Mouse (Mus musculus) limb, embryonic 13.5 days (tissue): ENCODE measurements around the gene Gm42906. TPM values are rescaled to one million over a fixed set of nuclear protein-coding genes. Genes with fewer than 3 reads are reported as not detected.
A peak's percentile ranks its signal among the peaks of the same experiment; 100 is the strongest.

Source experiments
- ATAC-seq: fragments of 200-750 bp; cut with Nextera tagmentation; 2 replicates; pipeline ENCODE4 v1.8.0; 2017; ENCODE audit warnings: low read depth, moderate number of reproducible peaks, moderate TSS enrichment; ENCODE audit not compliant: low FRiP score
- H3K27ac ChIP-seq: fragments of 300-500 bp; sonication (generic); 2 replicates; pipeline ENCODE4 v1.5.1; 2015; ENCODE audit warnings: inconsistent platforms, mild to moderate bottlenecking, moderate library complexity
- H3K27me3 ChIP-seq: fragments of 300-500 bp; sonication (generic); 2 replicates; pipeline ENCODE4 v1.6.1; 2015; ENCODE audit warnings: mild to moderate bottlenecking, inconsistent platforms
- H3K36me3 ChIP-seq: fragments of 300-500 bp; sonication (generic); 2 replicates; pipeline ENCODE4 v1.6.1; 2015; ENCODE audit warnings: inconsistent platforms, mild to moderate bottlenecking, moderate library complexity
- H3K4me1 ChIP-seq: fragments of 300-500 bp; sonication (generic); 2 replicates; pipeline ENCODE4 v1.6.1; 2015; ENCODE audit warnings: inconsistent platforms
- H3K4me2 ChIP-seq: fragments of 300-500 bp; sonication (generic); replicated peaks from 2 replicates; pipeline ENCODE4 v1.6.1; 2015; ENCODE audit warnings: inconsistent platforms, mild to moderate bottlenecking, moderate library complexity
- H3K4me3 ChIP-seq: fragments of 300-500 bp; sonication (generic); 2 replicates; pipeline ENCODE4 v1.5.1; 2015; ENCODE audit warnings: moderate library complexity, mild to moderate bottlenecking, inconsistent platforms
- H3K9ac ChIP-seq: fragments of 300-500 bp; sonication (generic); 2 replicates; pipeline ENCODE4 v1.6.1; 2015; ENCODE audit warnings: mild to moderate bottlenecking, inconsistent platforms
- H3K9me3 ChIP-seq: fragments of 300-500 bp; sonication (generic); 2 replicates; pipeline ENCODE4 v1.6.1; 2016; ENCODE audit warnings: inconsistent platforms
- WGBS: fragments of 180-500 bp; shearing (Covaris S2); methylation state at CpG from one replicate; pipeline ENCODE4 v1.1.7; 2015; 5-methylcytosine and 5-hydroxymethylcytosine counted together
- polyA plus RNA-seq: library from polyadenylated mRNA; unstranded; fragments of >200 nt; fragmentation: Nextera tagmentation; extraction: Ambion mirVana; gene quantifications from 2 replicates; pipeline ENCODE4 v1.2.1, GENCODE M21; 2015

Gene Gm42906
- polyA plus RNA-seq, 1 experiment from 2014 or later: not detected

GRCm38 (mm10) chr5:151127298-151127717, 300.7 kb downstream of the Gm42906 start:
- Histone ChIP-seq H3K9ac (no peak overlapping the region; the same call in 1 of the 2 replicates), H3K4me1 (peaks cover 18% of the 10 kb centered on the region), H3K27ac (peak overlapping the region; percentile 61; the same call in 1 of the 2 replicates), H3K4me3 (peak overlapping the region; percentile 22), H3K36me3 (no peaks in the 10 kb centered on the region), H3K27me3 (no peaks in the 10 kb centered on the region), H3K9me3 (no peaks in the 10 kb centered on the region), H3K4me2 (peak overlapping the region; percentile 44)
- ATAC-seq: no peak
- 45% methylated on average over 6 of the region's 6 CpGs for WGBS

GRCm38 (mm10) chr5:151126608-151127005, 301.4 kb downstream of the Gm42906 start:
- Histone ChIP-seq H3K27ac (peak overlapping the region; percentile 52), H3K9ac (no peak overlapping the region), H3K4me1 (peaks cover 18% of the 10 kb centered on the region), H3K4me3 (peak overlapping the region; percentile 22), H3K4me2 (peak overlapping the region; percentile 44), H3K27me3 (no peaks in the 10 kb centered on the region), H3K9me3 (no peaks in the 10 kb centered on the region), H3K36me3 (no peaks in the 10 kb centered on the region)
- WGBS: 29% methylated on average over 10 of the region's 10 CpGs
- peak; percentile 54 for ATAC-seq

GRCm38 (mm10) chr5:151125985-151126607, 301.9 kb downstream of the Gm42906 start:
- H3K9ac ChIP-seq: no peak overlapping the region
- H3K9me3 ChIP-seq: no peaks in the 10 kb centered on the region
- H3K4me1 ChIP-seq: peaks cover 18% of the 10 kb centered on the region
- H3K27ac ChIP-seq: peak overlapping the region; percentile 52; the same call in 1 of the 2 replicates
- H3K27me3 ChIP-seq: no peaks in the 10 kb centered on the region
- peak; percentile 65; the same call in 1 of the 2 replicates for ATAC-seq
- peak overlapping the region; percentile 44 for H3K4me2 ChIP-seq
- WGBS: 28% methylated on average over 6 of the region's 6 CpGs
- H3K4me3 ChIP-seq: peak overlapping the region; percentile 22
- no peaks in the 10 kb centered on the region for H3K36me3 ChIP-seq

GRCm38 (mm10) chr5:151117846-151118245, 310.1 kb downstream of the Gm42906 start:
- Histone ChIP-seq H3K9ac (no peak overlapping the region), H3K27me3 (no peaks in the 10 kb centered on the region), H3K4me3 (no peak overlapping the region), H3K9me3 (no peaks in the 10 kb centered on the region), H3K4me1 (peaks cover 13% of the 10 kb centered on the region), H3K4me2 (no peak overlapping the region), H3K27ac (no peak overlapping the region), H3K36me3 (no peaks in the 10 kb centered on the region)
- 79% methylated on average over 2 of the region's 2 CpGs for WGBS
- ATAC-seq: no peak

GRCm38 (mm10) chr5:151116192-151116887, 311.6 kb downstream of the Gm42906 start:
- Histone ChIP-seq H3K27me3 (no peaks in the 10 kb centered on the region), H3K4me3 (no peak overlapping the region), H3K4me2 (no peak overlapping the region), H3K27ac (no peak overlapping the region), H3K9me3 (no peaks in the 10 kb centered on the region), H3K4me1 (peaks cover 13% of the 10 kb centered on the region), H3K36me3 (no peaks in the 10 kb centered on the region), H3K9ac (no peak overlapping the region)
- WGBS: 85% methylated on average over 5 of the region's 5 CpGs
- ATAC-seq: no peak

- no peak overlapping the region for H3K9ac ChIP-seq
- H3K27ac ChIP-seq: no peak overlapping the region
- ATAC-seq: no peak
- H3K9me3 ChIP-seq: no peaks in the 10 kb centered on the region
- 83% methylated on average over 9 of the region's 9 CpGs for WGBS
- no peaks in the 10 kb centered on the region for H3K27me3 ChIP-seq
- H3K4me1 ChIP-seq: peaks cover 37% of the 10 kb centered on the region
- no peak overlapping the region for H3K4me3 ChIP-seq
- no peak overlapping the region for H3K4me2 ChIP-seq
- H3K36me3 ChIP-seq: no peaks in the 10 kb centered on the region
These were observed 315.2 kb downstream of the Gm42906 start for GRCm38 (mm10) chr5:151112743-151113142.

- no peak overlapping the region for H3K9ac ChIP-seq
- no peaks in the 10 kb centered on the region for H3K27me3 ChIP-seq
- no peaks in the 10 kb centered on the region for H3K9me3 ChIP-seq
- H3K36me3 ChIP-seq: no peaks in the 10 kb centered on the region
- no peak for ATAC-seq
- H3K4me2 ChIP-seq: no peak overlapping the region
- peak overlapping the region; percentile 49; the same call in 1 of the 2 replicates for H3K27ac ChIP-seq
- H3K4me3 ChIP-seq: no peak overlapping the region
- H3K4me1 ChIP-seq: peaks cover 31% of the 10 kb centered on the region
- WGBS: 87% methylated on average over 7 of the region's 7 CpGs
These were observed 316.7 kb downstream of the Gm42906 start for GRCm38 (mm10) chr5:151111080-151111871.

GRCm38 (mm10) chr5:151110461-151110908, 317.5 kb downstream of the Gm42906 start:
- Histone ChIP-seq H3K9ac (no peak overlapping the region), H3K27ac (peak overlapping the region; percentile 49; the same call in 1 of the 2 replicates), H3K4me1 (peaks cover 29% of the 10 kb centered on the region), H3K4me3 (no peak overlapping the region), H3K36me3 (no peaks in the 10 kb centered on the region), H3K4me2 (no peak overlapping the region), H3K9me3 (no peaks in the 10 kb centered on the region), H3K27me3 (no peaks in the 10 kb centered on the region)
- no peak for ATAC-seq
- WGBS: 23% methylated on average over 6 of the region's 6 CpGs

- Histone ChIP-seq H3K4me1 (peaks cover 29% of the 10 kb centered on the region), H3K4me3 (no peak overlapping the region), H3K27ac (peak overlapping the region; percentile 22; the same call in 1 of the 2 replicates), H3K9me3 (no peaks in the 10 kb centered on the region), H3K9ac (no peak overlapping the region), H3K27me3 (no peaks in the 10 kb centered on the region), H3K4me2 (no peak overlapping the region), H3K36me3 (no peaks in the 10 kb centered on the region)
- no peak for ATAC-seq
- WGBS: 33% methylated on average over 2 of the region's 2 CpGs
These were observed 318.1 kb downstream of the Gm42906 start for GRCm38 (mm10) chr5:151109822-151110221.

- no peaks in the 10 kb centered on the region for H3K27me3 ChIP-seq
- H3K4me2 ChIP-seq: 0 out of 2 replicates have a peak overlapping the region, but pooled peaks have one; percentile 1
- H3K4me1 ChIP-seq: peaks cover 30% of the 10 kb centered on the region
- 83% methylated on average over 7 of the region's 7 CpGs for WGBS
- H3K27ac ChIP-seq: no peak overlapping the region
- no peaks in the 10 kb centered on the region for H3K36me3 ChIP-seq
- H3K9me3 ChIP-seq: no peaks in the 10 kb centered on the region
- no peak for ATAC-seq
- H3K4me3 ChIP-seq: no peak overlapping the region
- H3K9ac ChIP-seq: no peak overlapping the region
These were observed 319.0 kb downstream of the Gm42906 start for GRCm38 (mm10) chr5:151108955-151109354.

- Histone ChIP-seq H3K9me3 (no peaks in the 10 kb centered on the region), H3K4me3 (no peak overlapping the region), H3K36me3 (no peaks in the 10 kb centered on the region), H3K4me2 (0 out of 2 replicates have a peak overlapping the region, but pooled peaks have one; percentile 1), H3K4me1 (peaks cover 30% of the 10 kb centered on the region), H3K27ac (no peak overlapping the region), H3K9ac (no peak overlapping the region), H3K27me3 (no peaks in the 10 kb centered on the region)
- ATAC-seq: no peak
- WGBS: 59% methylated on average over 19 of the region's 19 CpGs
These were observed 319.6 kb downstream of the Gm42906 start for GRCm38 (mm10) chr5:151108291-151108897.
